Mouse (Mus musculus) cerebellum, adult 9-10 months (tissue): ENCODE results near the gene Otos.

Source experiments
- DNase-seq: peaks from one replicate; pipeline ENCODE4 v3.0.0; 2022

Otos gene

DNA sequence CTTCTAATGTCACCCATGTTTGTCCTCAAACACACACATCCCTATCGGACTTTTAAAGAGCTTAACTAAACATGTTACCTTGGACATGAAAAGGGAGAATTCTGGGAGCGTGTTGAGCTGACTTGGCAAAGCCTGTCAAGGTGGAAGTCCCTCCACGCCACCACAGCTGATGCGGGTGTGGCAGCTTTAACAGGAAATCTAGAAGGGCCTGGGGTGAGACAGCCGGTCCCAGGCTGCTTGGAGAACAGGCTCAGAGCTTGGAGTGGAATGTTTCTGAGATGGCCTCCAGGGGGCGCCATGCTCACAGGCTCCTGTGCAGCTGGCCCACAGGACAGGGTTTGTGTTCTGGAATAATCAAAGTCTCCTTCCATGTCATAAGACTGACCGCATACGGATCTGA, at the start of gene Otos:
Gene Otos, minus strand, starts transcription at position 169 of the 400 bp plus-strand sequence.
- peak; percentile 76 for DNase-seq

DNA sequence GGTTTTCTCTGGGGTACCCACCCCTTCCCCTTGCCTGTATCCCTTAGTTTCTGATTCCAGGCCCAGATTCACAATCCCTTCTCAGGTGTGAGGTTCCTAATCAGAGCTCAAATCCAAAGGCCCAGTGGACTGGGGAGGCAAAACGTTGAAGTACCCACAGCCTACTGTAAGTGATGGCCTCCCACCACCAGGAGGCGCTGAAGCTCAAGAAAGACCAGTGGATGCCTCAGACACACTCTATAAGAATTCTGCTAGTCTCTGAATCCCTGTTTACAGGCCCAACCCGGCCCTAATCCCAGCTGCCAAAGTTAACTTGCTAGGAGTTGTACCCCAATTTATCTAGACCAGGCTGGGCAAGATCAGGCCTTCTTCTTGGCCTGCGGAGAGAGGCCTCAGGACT, 48.2 kb upstream of the Otos start:
- peak; percentile 83 for DNase-seq

DNA sequence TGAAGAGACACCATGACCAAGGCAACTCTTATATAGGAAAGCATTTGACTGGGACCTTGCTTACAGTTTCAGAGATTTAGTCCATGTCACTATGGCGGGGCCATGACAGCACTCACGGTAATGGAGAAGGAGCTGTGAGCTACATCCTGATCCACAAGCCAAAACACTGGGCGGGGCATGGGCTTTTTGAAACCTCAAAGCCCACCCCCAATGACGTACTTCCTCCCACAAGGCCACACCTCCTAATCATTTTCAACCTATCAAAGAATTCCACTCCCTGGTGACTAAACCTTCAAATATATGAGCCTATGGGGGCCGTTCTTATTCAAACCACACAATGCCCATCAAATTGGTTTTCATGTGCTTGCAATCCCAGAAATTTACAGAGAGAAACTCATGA, 47.1 kb upstream of the Otos start:
- no peak for DNase-seq

GRCm38 (mm10) chr1:92691166-92691844, 42.7 kb upstream of the Otos start:
- DNase-seq: no peak

DNA sequence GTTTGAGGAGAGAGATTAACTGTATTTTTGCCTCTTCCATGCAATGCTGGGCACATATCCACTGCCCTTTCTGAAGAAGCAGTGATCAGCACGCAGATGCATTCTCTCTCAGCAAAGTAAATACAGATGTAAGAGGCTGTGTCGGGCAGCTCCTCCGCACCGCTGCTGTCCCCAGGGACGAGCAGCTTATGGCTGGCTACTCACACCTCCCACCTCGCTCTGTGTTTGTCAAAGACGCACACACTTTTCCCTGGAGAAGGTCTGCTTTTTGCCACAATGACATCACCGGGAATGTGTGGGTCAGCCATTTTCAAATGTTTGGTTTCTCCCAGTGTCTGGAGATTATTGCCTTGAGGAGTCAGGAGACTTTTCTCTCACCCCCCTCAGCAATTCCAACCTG, 38.4 kb upstream of the Otos start:
- DNase-seq: no peak

GRCm38 (mm10) chr1:92683151-92683550, 34.5 kb upstream of the Otos start:
- no peak for DNase-seq

DNA sequence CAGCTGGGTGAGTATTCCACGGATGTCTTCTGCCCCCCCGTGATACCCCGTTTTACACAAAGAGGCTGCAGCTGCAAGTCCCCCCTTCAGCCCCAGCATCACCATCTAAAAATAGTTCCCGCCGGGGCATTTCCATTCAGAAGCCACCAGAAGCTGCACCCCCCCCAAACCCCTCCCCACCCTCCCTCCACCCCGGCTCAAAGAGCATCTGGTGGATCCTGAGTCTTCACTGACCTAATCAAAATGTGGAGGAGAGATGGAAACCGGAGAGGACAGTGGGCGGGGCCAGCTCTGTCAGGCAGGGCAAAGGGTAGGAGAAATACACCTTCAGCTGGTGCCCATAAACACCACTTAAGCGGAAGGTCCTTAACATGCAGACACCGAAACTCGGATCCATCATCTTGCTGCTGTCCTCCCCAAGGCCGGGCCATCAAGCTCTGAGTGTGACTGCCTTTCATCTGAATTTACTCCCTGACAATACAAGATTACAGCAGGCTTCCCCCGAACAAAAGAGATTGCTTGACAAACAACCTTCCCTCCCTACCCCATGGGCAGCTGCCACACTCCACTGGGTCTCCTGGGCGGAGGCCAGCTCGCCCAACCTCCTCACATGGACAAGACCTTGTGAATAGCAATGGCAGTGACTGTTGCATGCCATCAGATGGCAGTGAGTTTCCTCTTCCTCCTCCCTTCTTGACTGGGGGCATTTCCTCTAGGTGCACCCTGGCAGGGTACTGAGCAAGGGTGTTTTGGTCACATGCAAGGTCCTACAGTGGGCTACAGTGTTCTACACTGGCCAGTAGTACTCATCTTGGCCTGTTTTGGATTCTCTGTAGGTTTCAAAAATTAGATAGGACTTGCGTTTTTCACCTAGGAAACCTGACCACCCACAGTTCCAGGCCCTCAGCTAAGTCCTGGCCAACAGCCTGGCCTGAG, 32.3 kb upstream of the Otos start:
- no peak for DNase-seq

GRCm38 (mm10) chr1:92678757-92679156, 30.1 kb upstream of the Otos start:
- no peak for DNase-seq

DNA sequence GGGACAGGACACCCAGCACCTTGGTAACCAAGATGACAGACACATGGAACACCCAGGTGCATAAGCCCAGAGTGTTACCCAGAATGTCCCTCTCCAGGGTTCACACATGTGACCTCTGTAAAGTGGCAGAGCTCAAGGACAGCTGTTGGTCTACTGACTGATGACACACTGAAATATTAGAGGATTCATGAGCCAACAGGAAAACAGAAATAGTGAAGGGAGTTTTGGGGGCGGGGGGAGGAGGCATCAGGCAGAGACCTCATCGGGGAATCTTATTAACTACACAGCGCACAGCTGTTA, 28.0 kb upstream of the Otos start:
- DNase-seq: no peak

- no peak for DNase-seq
These were observed 27.5 kb upstream of the Otos start for GRCm38 (mm10) chr1:92675932-92676675.

DNA sequence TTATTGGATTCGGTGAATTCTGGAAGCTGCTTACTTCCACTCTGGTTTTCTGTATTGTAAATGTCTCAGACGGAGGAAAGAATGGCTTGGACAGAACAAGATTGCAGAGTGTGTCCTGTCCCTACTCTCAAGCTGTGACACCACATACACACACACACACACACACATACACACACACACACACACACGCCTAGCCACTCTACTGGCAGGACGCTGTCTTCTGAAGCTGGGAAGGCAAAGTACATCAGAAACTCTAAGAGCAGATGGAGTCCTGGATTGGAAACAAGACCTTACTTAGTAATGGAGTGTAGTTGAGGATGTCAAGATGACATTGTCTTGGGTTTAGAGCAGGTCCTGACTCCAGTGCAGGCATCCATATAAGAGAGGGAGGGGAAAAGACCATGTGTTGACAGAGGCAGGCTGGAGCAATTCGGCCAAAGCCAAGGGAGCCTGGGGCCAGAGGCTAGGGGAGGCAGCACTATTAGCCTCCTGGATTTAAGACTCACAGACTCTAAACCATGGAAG, 24.7 kb upstream of the Otos start:
- no peak for DNase-seq

DNA sequence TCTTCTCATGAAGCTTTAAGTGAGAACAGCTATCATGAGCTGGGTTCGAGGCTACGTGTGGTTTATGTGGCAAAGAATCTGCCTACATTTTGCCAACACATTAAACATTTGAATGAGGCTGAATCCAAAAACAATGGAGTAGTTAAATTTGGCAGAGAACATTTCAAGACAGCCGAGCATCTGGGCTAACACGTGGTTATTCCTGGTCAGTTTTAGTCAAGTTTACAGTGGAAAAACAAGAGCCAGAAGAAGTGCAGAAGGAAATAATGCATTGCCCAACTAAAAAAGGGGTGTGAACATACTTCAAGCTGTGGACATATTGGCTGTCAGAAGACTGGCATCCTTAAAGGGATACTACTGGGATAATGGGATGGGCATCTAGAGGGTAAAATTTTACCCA, 22.7 kb upstream of the Otos start:
- DNase-seq: no peak

DNA sequence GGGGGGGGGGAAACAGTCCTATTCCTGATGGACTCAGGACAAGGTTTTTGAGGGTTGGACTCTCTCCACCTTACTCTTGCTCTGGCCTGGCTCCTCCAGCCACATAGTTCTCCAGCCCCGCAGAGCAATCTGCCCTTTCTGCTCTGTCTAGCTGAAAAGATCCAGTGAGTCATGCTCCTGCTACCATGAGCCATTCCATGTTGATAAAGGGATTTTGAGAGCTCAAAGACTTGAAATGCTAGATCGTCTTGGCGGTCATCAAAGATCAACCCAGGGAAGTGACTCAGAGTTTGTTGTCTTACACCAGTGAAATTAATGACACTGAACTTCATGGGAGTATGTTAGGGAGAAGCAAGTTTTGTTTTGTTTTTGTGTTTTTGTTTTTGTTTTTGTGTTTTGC, 20.8 kb upstream of the Otos start:
- DNase-seq: no peak

GRCm38 (mm10) chr1:92667106-92667505, 18.5 kb upstream of the Otos start:
- no peak for DNase-seq

- DNase-seq: no peak
These were observed 10.8 kb upstream of the Otos start for GRCm38 (mm10) chr1:92659392-92659791.

DNA sequence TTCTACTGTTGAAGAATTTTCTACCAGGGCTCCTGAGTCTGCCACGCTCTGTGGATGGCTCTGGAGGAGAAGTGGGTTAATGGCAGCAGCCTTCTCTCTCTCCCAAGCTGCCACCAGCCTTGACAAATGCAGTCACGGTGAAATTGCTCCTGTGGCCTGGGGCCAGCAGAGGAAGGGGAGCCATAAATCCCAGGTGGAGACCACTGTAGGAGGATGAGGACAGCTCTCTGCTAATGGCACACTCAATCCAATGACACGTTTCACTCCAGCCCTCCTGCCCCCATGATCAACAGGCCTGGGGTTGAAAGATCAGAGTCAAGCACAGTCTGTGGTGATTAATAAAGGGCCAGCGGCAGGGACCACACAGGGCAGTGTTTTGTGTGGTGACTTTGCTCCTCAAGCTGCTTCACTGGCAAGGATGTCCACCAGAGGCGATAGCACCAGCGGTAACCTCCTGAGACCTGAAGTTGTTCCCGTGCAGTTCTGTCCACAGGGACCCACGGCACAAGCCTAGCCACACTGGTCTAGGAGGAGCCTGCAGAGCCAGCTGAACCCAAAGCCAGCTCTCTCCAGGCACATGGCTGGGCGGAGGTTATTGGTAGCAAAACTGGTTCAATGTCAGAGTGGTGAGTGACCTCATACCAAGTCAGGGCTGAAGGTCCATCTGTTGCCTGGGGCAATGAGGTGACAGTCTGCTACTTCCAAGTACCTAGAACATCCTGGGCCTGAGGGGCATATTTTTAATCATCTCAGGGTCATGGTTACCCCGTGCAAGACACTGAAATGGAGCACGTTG, 8.6 kb upstream of the Otos start:
- no peak for DNase-seq

- DNase-seq: no peak
These were observed 6.0 kb upstream of the Otos start for GRCm38 (mm10) chr1:92654676-92655075.

DNA sequence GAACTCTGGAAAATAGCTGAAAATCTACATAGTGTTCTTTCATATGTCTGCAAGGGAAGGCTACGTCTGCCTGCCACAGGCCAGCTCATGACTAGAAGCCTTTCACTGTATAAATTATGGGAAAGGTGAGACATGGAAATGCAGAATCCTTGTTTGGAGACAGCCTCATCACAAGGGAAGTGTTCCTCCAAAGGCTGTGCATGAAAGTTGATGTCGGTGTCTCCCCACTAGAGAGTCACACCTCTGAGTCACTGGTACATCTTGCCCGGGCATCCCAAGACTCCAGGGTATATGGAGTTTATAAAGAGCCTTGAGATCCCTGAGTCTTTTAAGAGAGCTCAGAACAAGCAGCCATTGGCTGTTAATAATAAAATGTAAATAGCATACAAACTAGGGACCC, 4.5 kb upstream of the Otos start:
- DNase-seq: no peak

- no peak for DNase-seq
These were observed 2.8 kb upstream of the Otos start for GRCm38 (mm10) chr1:92651467-92651866.

DNA sequence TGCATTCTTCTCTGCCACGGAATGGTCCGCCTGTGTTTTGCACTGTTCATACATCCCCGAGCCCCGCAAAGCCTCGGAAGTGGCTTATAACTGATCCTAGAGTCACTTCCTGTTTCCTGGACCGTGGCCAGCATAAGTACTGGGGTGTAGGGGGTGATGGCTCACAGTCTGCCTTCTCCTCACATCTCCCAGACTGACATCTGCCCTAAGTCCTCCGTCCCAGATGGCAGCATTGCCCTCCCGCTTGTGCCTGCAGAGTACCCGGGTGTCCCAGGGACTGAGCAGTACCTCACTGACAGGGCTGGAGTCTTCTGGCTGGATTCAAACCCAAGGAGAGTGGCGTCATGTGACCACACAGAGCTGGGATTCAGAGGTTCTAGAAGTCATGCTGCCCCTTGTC, 444 bp downstream of the Otos start:
- DNase-seq: no peak

DNA sequence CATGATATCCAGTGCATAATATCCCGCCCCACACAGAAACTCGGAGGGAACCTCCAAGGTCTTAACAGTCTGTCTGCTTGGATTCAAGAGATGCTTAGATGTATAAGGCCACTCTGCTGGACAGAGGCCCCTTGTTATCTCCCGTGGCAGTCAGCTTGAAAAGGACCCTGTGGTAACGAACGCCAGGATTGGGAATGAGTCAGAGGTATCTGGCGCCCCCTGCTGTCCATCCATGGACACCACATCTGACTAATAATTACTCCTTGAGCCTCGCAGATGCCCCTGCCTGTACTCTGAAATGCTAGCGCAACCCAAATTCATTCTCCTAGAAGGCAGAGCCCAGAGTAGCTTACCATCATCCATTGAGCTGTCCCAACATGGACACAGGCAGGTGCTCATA, 889 bp downstream of the Otos start:
- peak; percentile 74 for DNase-seq

GRCm38 (mm10) chr1:92647026-92647425, 1.6 kb downstream of the Otos start:
- DNase-seq: no peak

DNA sequence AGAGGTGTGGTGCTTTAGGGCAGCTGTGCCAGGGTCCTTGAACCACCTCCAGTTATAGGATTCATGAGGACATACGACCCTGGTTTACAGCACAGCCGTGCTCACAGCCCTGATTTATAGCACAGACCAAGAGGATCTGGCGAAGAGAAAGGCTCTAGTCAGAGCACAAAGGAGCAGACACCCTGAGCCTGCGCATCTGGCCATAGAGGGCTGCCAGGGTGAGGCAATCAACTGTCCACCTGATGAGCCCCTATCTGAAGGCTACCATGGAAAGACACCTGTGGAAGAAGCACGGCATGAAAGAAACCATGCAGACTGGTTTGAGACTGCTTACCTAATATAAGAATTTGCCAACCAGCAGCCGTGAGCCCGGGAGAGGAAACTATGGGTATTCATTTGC, 2.0 kb downstream of the Otos start:
- DNase-seq: no peak
